Mouse (Mus musculus) stomach, postnatal 0 days (tissue): ENCODE measurements at regions not wholly inside any gene's neighbourhood (a gene's known extent, or its start where the extent isn't known, plus 50 kb on each side); places are given as distances from the start of the nearest gene placed in this dataset.

Source experiments
- CTCF ChIP-seq: IDR thresholded peaks from 2 replicates; pipeline ENCODE4 v1.5.1; 2016; ENCODE audit warnings: antibody characterized with exemption, low read depth, mild to moderate bottlenecking, moderate library complexity
- EP300 ChIP-seq: optimal IDR thresholded peaks from 2 replicates; pipeline ENCODE3; 2016; ENCODE audit warnings: antibody characterized with exemption

DNA sequence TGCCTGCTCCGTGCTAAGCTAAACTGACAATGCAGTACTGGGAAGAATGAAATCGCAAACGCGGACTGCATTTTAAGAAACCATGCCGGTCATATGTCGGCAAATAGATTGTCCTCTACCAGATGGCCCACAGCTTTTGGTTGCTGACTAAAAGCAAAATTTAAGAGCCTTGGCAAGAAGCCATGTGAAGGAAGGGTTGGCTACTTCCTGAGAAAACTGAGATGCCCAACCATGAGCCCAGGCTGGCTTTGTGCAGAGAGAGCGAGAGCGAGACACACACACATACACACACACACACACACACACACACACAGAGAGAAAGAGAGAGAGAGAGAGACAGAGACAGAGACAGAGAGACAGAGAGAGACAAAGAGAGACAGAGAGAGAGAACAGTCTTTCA, 111.1 kb upstream of the Gdf10 start:
- no peak for TF ChIP-seq CTCF
- TF ChIP-seq EP300, result no peak
